ENCODE assay signal across 19 mouse cellular contexts in the genomic region with DNA sequence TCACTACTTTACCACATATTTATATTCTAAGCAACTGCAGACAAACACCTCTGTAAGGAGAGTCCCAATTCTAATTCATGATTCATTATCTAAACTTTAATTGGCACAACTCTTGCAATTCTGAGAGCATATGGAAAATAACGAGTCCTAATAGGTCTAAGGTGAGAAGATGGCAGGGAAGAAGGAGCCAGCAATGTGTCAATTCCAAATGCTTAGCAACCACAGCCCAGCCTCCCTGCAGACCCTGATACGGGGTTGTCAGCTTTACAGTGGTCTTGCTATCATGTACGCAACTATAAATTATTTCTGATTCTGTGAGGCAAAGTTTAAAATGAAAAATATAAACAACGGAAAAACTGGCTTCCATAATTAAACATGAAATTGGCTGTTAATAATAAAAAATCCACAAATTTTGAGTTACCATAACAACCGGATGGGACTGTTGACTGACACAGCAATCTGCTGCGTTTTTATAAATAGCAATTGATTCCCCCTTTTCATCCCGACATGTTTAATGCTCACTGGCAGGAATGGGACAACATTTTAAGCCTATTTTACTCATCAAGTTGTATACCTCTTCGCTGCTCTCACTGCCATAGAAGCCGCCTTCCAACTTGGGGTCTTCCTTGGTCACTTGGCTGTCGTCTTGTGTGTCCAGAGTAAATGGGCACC.
A peak's percentile ranks its signal among the peaks of the same experiment; 100 is the strongest.
DNase-seq lines count a peak whose midpoint lies in the region; ATAC-seq lines count a peak whose summit lies in the region.
"Had no signal": no experiment of that assay in that cellular context is flagged by ENCODE, and none has a peak within 500 bp of the region (broad histone marks: within the 10 kb centered on the region; RNA-seq: fewer than 3 reads in every experiment).

No protein-coding gene starts in this region.

- H3K4me3 ChIP-seq in forebrain, embryonic 12.5 days (replicated peaks): no peak overlapping the region
- H3K4me3 ChIP-seq in forebrain, embryonic 15.5 days: no peak overlapping the region
- no peak overlapping the region for H3K4me3 ChIP-seq in midbrain, embryonic 14.5 days (replicated peaks; ENCODE audit: low read depth, low read length)
- H3K4me3 ChIP-seq: embryonic facial prominence, embryonic 10.5 days; heart, adult 2 months; heart, embryonic 12.5 days; hindbrain, embryonic 15.5 days had no signal

- H3K9me3 ChIP-seq in forebrain, embryonic 12.5 days: no peaks in the 10 kb centered on the region
- no peaks in the 10 kb centered on the region for H3K9me3 ChIP-seq in forebrain, embryonic 15.5 days
- no peaks in the 10 kb centered on the region for H3K9me3 ChIP-seq in midbrain, embryonic 14.5 days (ENCODE audit: control insufficient read depth, low read length)
- H3K9me3 ChIP-seq: embryonic facial prominence, embryonic 10.5 days; G1E; heart, embryonic 12.5 days; hindbrain, embryonic 15.5 days had no signal

- WGBS in forebrain, embryonic 12.5 days: 80% methylated on average over 10 of the region's 10 CpGs
- 62% methylated on average over 10 of the region's 10 CpGs for WGBS in forebrain, embryonic 15.5 days
- WGBS in midbrain, embryonic 14.5 days: 88% methylated on average over 10 of the region's 10 CpGs

- H3K9ac ChIP-seq in forebrain, embryonic 12.5 days: no peak overlapping the region
- H3K9ac ChIP-seq in forebrain, embryonic 15.5 days (replicated peaks): no peak overlapping the region
- H3K9ac ChIP-seq in midbrain, embryonic 14.5 days (replicated peaks; ENCODE audit: low read length): no peak overlapping the region
- H3K9ac ChIP-seq: heart, embryonic 12.5 days; hindbrain, embryonic 15.5 days had no signal

- H3K27me3 ChIP-seq in forebrain, embryonic 12.5 days: no peaks in the 10 kb centered on the region
- H3K27me3 ChIP-seq in forebrain, embryonic 15.5 days: no peaks in the 10 kb centered on the region
- H3K27me3 ChIP-seq in midbrain, embryonic 14.5 days (ENCODE audit: control insufficient read depth, insufficient read depth, low read length): no peaks in the 10 kb centered on the region
- H3K27me3 ChIP-seq: heart, embryonic 12.5 days; hindbrain, embryonic 15.5 days had no signal

- H3K27ac ChIP-seq in forebrain, embryonic 12.5 days: peak overlapping the region; percentile 80
- peak overlapping the region; percentile 88 for H3K27ac ChIP-seq in forebrain, embryonic 15.5 days (replicated peaks)
- H3K27ac ChIP-seq in midbrain, embryonic 14.5 days (replicated peaks; ENCODE audit: low read depth, low read length): no peak overlapping the region
- H3K27ac ChIP-seq: embryonic facial prominence, embryonic 10.5 days; heart, adult 2 months; hindbrain, embryonic 15.5 days had no signal

- no peak overlapping the region for H3K4me2 ChIP-seq in forebrain, embryonic 12.5 days
- no peak overlapping the region for H3K4me2 ChIP-seq in forebrain, embryonic 15.5 days (replicated peaks)
- no peak overlapping the region for H3K4me2 ChIP-seq in midbrain, embryonic 14.5 days (ENCODE audit: low read length)
- H3K4me2 ChIP-seq: heart, embryonic 12.5 days; hindbrain, embryonic 15.5 days had no signal

- DNase-seq in layer of hippocampus, adult 9-10 months (ENCODE audit: low spot score): peak; percentile 21
- DNase-seq in layer of hippocampus, postnatal 10 days (ENCODE audit: low spot score in 2 of 2): no peak
- DNase-seq in T-cell, adult 2 months (ENCODE audit: low spot score): no peak
- DNase-seq in midbrain, embryonic 14.5 days: no peak
- DNase-seq in cerebellum, adult 11 months: no peak
- DNase-seq: adrenal gland, postnatal 10 days; cerebellum, adult 18-20 months; cerebellum, adult 9-11 months; cerebellum, postnatal 36 days; gastrocnemius, postnatal 14 days; heart, adult 2 months; heart, postnatal 36 days had no signal

- no peaks in the 10 kb centered on the region for H3K36me3 ChIP-seq in forebrain, embryonic 12.5 days (replicated peaks)
- no peaks in the 10 kb centered on the region for H3K36me3 ChIP-seq in forebrain, embryonic 15.5 days
- no peaks in the 10 kb centered on the region for H3K36me3 ChIP-seq in midbrain, embryonic 14.5 days (ENCODE audit: control insufficient read depth, insufficient read depth, low read length)
- H3K36me3 ChIP-seq: embryonic facial prominence, embryonic 10.5 days; G1E; heart, embryonic 12.5 days; hindbrain, embryonic 15.5 days had no signal

- H3K4me1 ChIP-seq in forebrain, embryonic 12.5 days: no peaks in the 10 kb centered on the region
- peaks cover 45% of the 10 kb centered on the region for H3K4me1 ChIP-seq in forebrain, embryonic 15.5 days
- H3K4me1 ChIP-seq in midbrain, embryonic 14.5 days (ENCODE audit: control insufficient read depth, insufficient read depth, low read length): no peaks in the 10 kb centered on the region
- H3K4me1 ChIP-seq: embryonic facial prominence, embryonic 10.5 days; heart, embryonic 12.5 days; hindbrain, embryonic 15.5 days had no signal

- ATAC-seq in forebrain, embryonic 12.5 days (ENCODE audit: low FRiP score): no peak
- ATAC-seq in forebrain, embryonic 15.5 days (replicated peaks): peak; percentile 66
- ATAC-seq in midbrain, embryonic 14.5 days (ENCODE audit: low FRiP score, low TSS enrichment): no peak
- ATAC-seq: intestine, embryonic 16.5 days had no signal
